Mouse (Mus musculus) induced T-regulatory cell, adult 2 months (primary cell): Measurements from ENCODE around the gene Lrp8.

Source experiments
- DNase-seq: peaks from one replicate; pipeline ENCODE4 v3.0.0-alpha.2; 2012; ENCODE audit warnings: low read depth

Lrp8 gene

DNA sequence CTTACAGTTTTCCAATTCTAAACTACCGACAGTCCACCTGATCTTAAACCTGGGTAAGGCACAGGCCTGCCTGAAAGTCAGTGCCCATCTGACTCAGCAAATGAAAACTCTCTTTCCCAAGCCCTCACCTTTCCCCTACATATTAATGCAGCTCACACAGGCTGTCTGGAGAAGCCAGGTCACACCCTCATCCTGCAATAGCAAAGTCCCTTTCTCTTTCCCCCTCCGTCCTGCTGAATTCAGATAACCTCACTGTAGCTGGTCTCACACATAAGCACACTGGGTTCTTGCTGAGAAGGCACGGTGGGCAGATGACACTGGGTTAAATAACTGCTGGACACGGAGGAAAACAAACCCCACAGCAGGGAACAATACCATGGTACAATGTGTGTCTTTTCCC lies 119.9 kb downstream of the Lrp8 start:
- DNase-seq = no peak

GRCm38 (mm10) chr4:107923145-107923802 lies 121.2 kb downstream of the Lrp8 start, which contains the start of gene Cpt2:
Gene Cpt2 (minus strand): TSS chr4:107923610.
- DNase-seq = peak; percentile 97

DNA sequence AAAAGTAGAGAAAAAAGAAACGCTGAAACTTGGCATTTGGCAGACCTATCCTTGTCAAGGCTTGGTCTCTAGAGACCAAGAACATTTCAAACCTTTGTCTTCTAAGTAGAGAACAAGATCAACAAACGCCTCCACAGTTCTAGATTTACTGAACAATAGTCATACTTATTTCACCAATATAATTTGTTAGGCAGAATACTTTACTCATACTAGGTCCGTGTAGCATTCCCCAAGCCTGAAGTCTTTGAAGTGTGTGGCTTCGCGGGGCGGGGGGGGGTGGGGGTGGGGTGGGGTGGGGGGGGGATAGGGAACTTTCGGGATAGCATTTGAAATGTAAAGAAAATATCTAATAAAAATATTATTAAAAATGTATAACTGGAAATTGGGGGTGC lies 121.7 kb downstream of the Lrp8 start:
- no peak for DNase-seq
